Mouse (Mus musculus) liver, postnatal 0 days (tissue): Measurements from ENCODE around the gene Gria4. TPM values are rescaled to one million over a fixed set of nuclear protein-coding genes. Genes with fewer than 3 reads are reported as not detected.

Experiments
- ATAC-seq: fragments of 200-750 bp; cut with Nextera tagmentation; 2 replicates; pipeline ENCODE4 v1.8.0; 2017; ENCODE audit warnings: mild to moderate bottlenecking, moderate library complexity
- DNase-seq: peaks from one replicate; pipeline ENCODE4 v3.0.0-alpha.2; 2016
- H3K27ac ChIP-seq: fragments of 300-500 bp; sonication (generic); 2 replicates; pipeline ENCODE4 v1.5.1; 2014; ENCODE audit warnings: antibody characterized with exemption, moderate library complexity, mild to moderate bottlenecking, low read depth
- H3K27me3 ChIP-seq: fragments of 300-500 bp; sonication (generic); 2 replicates; pipeline ENCODE4 v1.6.1; 2014; ENCODE audit warnings: low read length, control low read depth, mixed read lengths; ENCODE audit not compliant: insufficient read depth
- H3K36me3 ChIP-seq: fragments of 300-500 bp; sonication (generic); replicated peaks from 2 replicates; pipeline ENCODE4 v1.6.1; 2014; ENCODE audit warnings: mild to moderate bottlenecking, control low read depth, low read length, moderate library complexity, mixed read lengths; ENCODE audit not compliant: insufficient read depth
- H3K4me1 ChIP-seq: fragments of 300-500 bp; sonication (generic); 2 replicates; pipeline ENCODE4 v1.6.1; 2014; ENCODE audit warnings: antibody characterized with exemption, mild to moderate bottlenecking, control low read depth; ENCODE audit not compliant: insufficient read depth
- H3K4me2 ChIP-seq: fragments of 300-500 bp; sonication (generic); 2 replicates; pipeline ENCODE4 v1.6.1; 2014; ENCODE audit warnings: low read depth, mild to moderate bottlenecking, low read length, moderate library complexity, mixed read lengths
- H3K4me3 ChIP-seq: fragments of 300-500 bp; sonication (generic); 2 replicates; pipeline ENCODE4 v1.5.1; 2014; ENCODE audit warnings: low read depth, low read length
- H3K9ac ChIP-seq: fragments of 300-500 bp; sonication (generic); replicated peaks from 2 replicates; pipeline ENCODE4 v1.6.1; 2014; ENCODE audit warnings: mild to moderate bottlenecking, moderate library complexity
- H3K9me3 ChIP-seq: fragments of 300-500 bp; sonication (generic); 2 replicates; pipeline ENCODE4 v1.6.1; 2016; ENCODE audit warnings: mild to moderate bottlenecking, control low read depth, low read length, mixed read lengths
- CTCF ChIP-seq: sonication (generic); IDR thresholded peaks from 2 replicates; pipeline ENCODE4 v1.5.1; 2016; ENCODE audit warnings: antibody characterized with exemption, low read depth
- EP300 ChIP-seq: IDR thresholded peaks from 2 replicates; pipeline ENCODE4 v1.6.1; 2016; ENCODE audit warnings: antibody characterized with exemption, low read depth, mild to moderate bottlenecking
- WGBS: fragments of 180-500 bp; shearing (Covaris S2); extraction: QIAGEN DNeasy Blood & Tissue Kit; methylation state at CpG from one replicate; pipeline ENCODE4 v1.1.7; 2014; ENCODE audit not compliant: insufficient replicate concordance; 5-methylcytosine and 5-hydroxymethylcytosine counted together
- polyA plus RNA-seq: library from polyadenylated mRNA; unstranded; fragments of >200 nt; fragmentation: Nextera tagmentation; extraction: Ambion mirVana; gene quantifications from 2 replicates; pipeline ENCODE4 v1.2.1, GENCODE M21; 2015

Gene Gria4
- polyA plus RNA-seq, 1 experiment from 2014 or later = 0.02 TPM

- TF ChIP-seq EP300 (no peak), CTCF (no peak)
- ATAC-seq = no peak
- Histone ChIP-seq H3K27ac (no peak overlapping the region), H3K4me3 (no peak overlapping the region), H3K27me3 (no peaks in the 10 kb centered on the region), H3K9ac (no peak overlapping the region), H3K4me2 (no peak overlapping the region), H3K36me3 (no peaks in the 10 kb centered on the region), H3K9me3 (no peaks in the 10 kb centered on the region), H3K4me1 (no peaks in the 10 kb centered on the region)
- DNase-seq = no peak
- WGBS = 88% methylated on average over 1 of the region's 1 CpGs
These were observed 281.5 kb downstream of the Gria4 start for GRCm38 (mm10) chr9:4514563-4514885.

GRCm38 (mm10) chr9:4513796-4514562, 282.1 kb downstream of the Gria4 start:
- no peak for DNase-seq
- no peak overlapping the region for H3K4me2 ChIP-seq
- no peak overlapping the region for H3K4me3 ChIP-seq
- H3K27me3 ChIP-seq = no peaks in the 10 kb centered on the region
- no peaks in the 10 kb centered on the region for H3K36me3 ChIP-seq
- H3K9me3 ChIP-seq = no peaks in the 10 kb centered on the region
- H3K4me1 ChIP-seq = no peaks in the 10 kb centered on the region
- no peak overlapping the region for H3K27ac ChIP-seq
- H3K9ac ChIP-seq = no peak overlapping the region
- no peak for ATAC-seq
- TF ChIP-seq EP300 (no peak), CTCF (no peak)

- no peaks in the 10 kb centered on the region for H3K4me1 ChIP-seq
- no peaks in the 10 kb centered on the region for H3K27me3 ChIP-seq
- no peaks in the 10 kb centered on the region for H3K9me3 ChIP-seq
- TF ChIP-seq CTCF = no peak
- no peak for TF ChIP-seq EP300
- H3K9ac ChIP-seq = no peak overlapping the region
- H3K36me3 ChIP-seq = no peaks in the 10 kb centered on the region
- H3K4me2 ChIP-seq = no peak overlapping the region
- ATAC-seq (no peak), DNase-seq (no peak)
- no peak overlapping the region for H3K27ac ChIP-seq
- no peak overlapping the region for H3K4me3 ChIP-seq
- WGBS = 80% methylated on average over 3 of the region's 3 CpGs
These were observed 289.9 kb downstream of the Gria4 start for GRCm38 (mm10) chr9:4506086-4506485.

- WGBS = 23% methylated on average over 1 of the region's 1 CpGs
- no peak for TF ChIP-seq CTCF
- TF ChIP-seq EP300 = no peak
- Histone ChIP-seq H3K4me2 (no peak overlapping the region), H3K4me1 (no peaks in the 10 kb centered on the region), H3K36me3 (no peaks in the 10 kb centered on the region), H3K4me3 (no peak overlapping the region), H3K27me3 (no peaks in the 10 kb centered on the region), H3K9me3 (no peaks in the 10 kb centered on the region), H3K27ac (no peak overlapping the region), H3K9ac (no peak overlapping the region)
- ATAC-seq (no peak), DNase-seq (no peak)
These were observed 290.9 kb downstream of the Gria4 start for GRCm38 (mm10) chr9:4505087-4505486.

DNA sequence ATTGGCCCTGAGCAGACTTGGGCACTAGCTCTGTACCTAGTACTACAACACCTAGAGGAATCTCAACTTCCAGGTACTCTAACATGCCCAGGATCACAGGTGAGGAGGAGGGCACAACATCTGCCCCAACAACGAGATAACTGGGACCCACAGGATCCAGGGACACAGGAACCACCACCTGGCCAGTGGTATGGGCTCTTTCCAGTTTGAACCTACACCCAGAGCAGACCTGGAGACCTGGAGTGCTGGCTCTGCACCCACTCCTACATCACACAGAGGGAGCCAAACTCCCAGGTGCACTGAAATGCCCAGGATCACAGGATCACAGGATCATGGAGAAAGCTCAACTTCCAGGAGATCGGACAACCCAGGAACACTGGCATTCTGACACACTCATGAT, 309.6 kb downstream of the Gria4 start:
- H3K9me3 ChIP-seq = no peaks in the 10 kb centered on the region
- no peaks in the 10 kb centered on the region for H3K27me3 ChIP-seq
- no peak overlapping the region for H3K9ac ChIP-seq
- H3K4me1 ChIP-seq = no peaks in the 10 kb centered on the region
- DNase-seq (no peak), ATAC-seq (no peak)
- H3K4me2 ChIP-seq = no peak overlapping the region
- no peaks in the 10 kb centered on the region for H3K36me3 ChIP-seq
- no peak for TF ChIP-seq EP300
- no peak for TF ChIP-seq CTCF
- no peak overlapping the region for H3K27ac ChIP-seq
- no peak overlapping the region for H3K4me3 ChIP-seq
- WGBS = 71% methylated on average over 2 of the region's 2 CpGs

GRCm38 (mm10) chr9:4484502-4484901, 311.5 kb downstream of the Gria4 start:
- Histone ChIP-seq H3K4me3 (no peak overlapping the region), H3K4me2 (no peak overlapping the region), H3K9me3 (no peaks in the 10 kb centered on the region), H3K4me1 (no peaks in the 10 kb centered on the region), H3K36me3 (no peaks in the 10 kb centered on the region), H3K27ac (no peak overlapping the region), H3K9ac (no peak overlapping the region), H3K27me3 (no peaks in the 10 kb centered on the region)
- TF ChIP-seq EP300 (no peak), CTCF (no peak)
- no peak for DNase-seq
- no peak for ATAC-seq
- 62% methylated on average over 2 of the region's 2 CpGs for WGBS

DNA sequence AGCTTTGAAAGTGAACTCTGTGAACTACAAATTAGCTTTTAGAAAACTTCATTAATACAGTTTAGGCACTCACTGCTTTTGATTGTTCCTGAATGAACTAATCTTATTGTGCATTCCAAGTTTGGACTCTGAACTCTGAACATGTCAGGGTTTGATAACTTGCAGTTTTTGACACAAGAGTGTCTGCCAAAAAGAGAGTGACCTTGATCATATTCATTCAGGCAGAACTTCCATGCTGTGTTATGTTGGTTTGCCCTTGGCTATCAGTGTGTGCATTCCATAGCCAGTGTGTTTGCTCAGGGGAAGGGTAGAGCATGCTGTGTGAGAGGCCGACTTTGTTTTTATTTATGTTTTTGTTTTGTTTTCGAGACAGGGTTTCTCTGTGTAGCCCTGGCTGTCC, 325.2 kb downstream of the Gria4 start:
- DNase-seq = no peak
- no peak overlapping the region for H3K4me3 ChIP-seq
- WGBS = 50% methylated on average over 2 of the region's 2 CpGs

More for the DNA sequence above, 325.2 kb downstream of the Gria4 start:
- Histone ChIP-seq H3K9ac (no peak overlapping the region), H3K4me2 (no peak overlapping the region), H3K27me3 (no peaks in the 10 kb centered on the region), H3K4me1 (no peaks in the 10 kb centered on the region), H3K36me3 (no peaks in the 10 kb centered on the region), H3K9me3 (no peaks in the 10 kb centered on the region), H3K27ac (no peak overlapping the region)
- TF ChIP-seq EP300 (no peak), CTCF (no peak)
- ATAC-seq = no peak
